Mouse (Mus musculus) stomach, embryonic 16.5 days (tissue): Measurements from ENCODE around the gene Mllt1. TPM values are rescaled to one million over a fixed set of nuclear protein-coding genes. Genes with fewer than 3 reads are reported as not detected.

ENCODE experiments used
- ATAC-seq: fragments of 200-750 bp; cut with Nextera tagmentation; 2 replicates; pipeline ENCODE4 v1.8.0; 2017; ENCODE audit warnings: moderate number of reproducible peaks, moderate TSS enrichment; ENCODE audit not compliant: insufficient read depth, low FRiP score
- H3K27ac ChIP-seq: fragments of 300-500 bp; sonication (generic); 2 replicates; pipeline ENCODE4 v1.5.1; 2014; ENCODE audit warnings: low read length
- H3K27me3 ChIP-seq: fragments of 300-500 bp; sonication (generic); 2 replicates; pipeline ENCODE4 v1.6.1; 2014; ENCODE audit warnings: low read length, control low read depth, mixed read lengths; ENCODE audit not compliant: control insufficient read depth, insufficient read depth
- H3K36me3 ChIP-seq: fragments of 300-500 bp; sonication (generic); 2 replicates; pipeline ENCODE4 v1.6.1; 2014; ENCODE audit warnings: low read length; ENCODE audit not compliant: control insufficient read depth, insufficient read depth
- H3K4me1 ChIP-seq: fragments of 300-500 bp; sonication (generic); 2 replicates; pipeline ENCODE4 v1.6.1; 2014; ENCODE audit warnings: low read length, control low read depth, mixed read lengths; ENCODE audit not compliant: control insufficient read depth, insufficient read depth
- H3K4me2 ChIP-seq: fragments of 300-500 bp; sonication (generic); 2 replicates; pipeline ENCODE4 v1.6.1; 2014; ENCODE audit warnings: low read depth, low read length, mixed read lengths
- H3K4me3 ChIP-seq: fragments of 300-500 bp; sonication (generic); replicated peaks from 2 replicates; pipeline ENCODE4 v1.5.1; 2014; ENCODE audit warnings: mild to moderate bottlenecking, low read length
- H3K9ac ChIP-seq: fragments of 300-500 bp; sonication (generic); 2 replicates; pipeline ENCODE4 v1.6.1; 2014; ENCODE audit warnings: low read length
- H3K9me3 ChIP-seq: fragments of 300-500 bp; sonication (generic); replicated peaks from 2 replicates; pipeline ENCODE4 v1.6.1; 2016; ENCODE audit warnings: low read length, control low read depth; ENCODE audit not compliant: control insufficient read depth
- WGBS: fragments of 180-500 bp; shearing (Covaris S2); extraction: QIAGEN DNeasy Blood & Tissue Kit; methylation state at CpG from one replicate; pipeline ENCODE4 v1.1.7; 2014; 5-methylcytosine and 5-hydroxymethylcytosine counted together
- polyA plus RNA-seq: library from polyadenylated mRNA; unstranded; fragments of >200 nt; fragmentation: Nextera tagmentation; extraction: Ambion mirVana; gene quantifications from 2 replicates; pipeline ENCODE4 v1.2.1, GENCODE M21; 2015

Mllt1 gene
- polyA plus RNA-seq, 1 experiment from 2014 or later = 25.5 TPM

DNA sequence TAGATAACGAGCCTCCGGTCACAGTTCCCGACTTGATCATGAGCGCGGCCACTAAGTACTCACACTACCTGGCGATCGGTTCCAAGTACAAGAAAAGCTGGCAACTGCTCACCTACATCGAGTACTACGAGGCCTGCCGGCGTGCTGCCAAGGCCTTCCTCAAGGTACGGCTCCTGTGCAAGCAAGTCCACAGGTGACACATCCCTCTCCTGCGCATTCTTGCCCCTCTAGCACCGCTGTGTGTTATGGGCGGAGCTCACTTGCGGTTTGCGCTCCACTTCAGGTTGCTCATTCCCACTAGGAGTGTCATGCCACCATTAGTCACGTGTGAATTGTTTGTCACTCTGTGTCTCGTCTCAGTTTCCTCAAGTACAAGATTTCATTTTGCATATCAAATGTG lies 57.8 kb downstream of the Mllt1 start:
- ATAC-seq = no peak
- no peak overlapping the region for H3K27ac ChIP-seq
- no peak overlapping the region for H3K4me3 ChIP-seq

DNA sequence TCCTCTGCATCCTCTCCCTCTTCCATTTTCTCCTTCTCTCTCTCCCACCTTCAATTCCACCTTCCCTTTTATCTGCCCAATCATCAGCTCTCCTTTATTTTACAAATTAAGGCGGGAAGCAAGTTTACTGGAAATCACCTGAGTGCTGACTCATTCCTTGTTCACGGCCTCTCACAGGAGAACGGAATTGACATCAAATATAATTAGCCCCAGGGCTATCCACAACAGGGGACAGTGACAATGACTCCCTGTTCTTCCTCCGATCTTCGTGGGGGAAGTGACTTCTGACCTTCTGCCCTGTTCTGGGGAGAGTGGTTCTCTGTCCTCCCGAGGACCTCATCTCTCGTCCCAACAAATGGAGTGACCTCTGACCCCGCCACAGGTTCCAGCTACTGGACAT lies 58.2 kb downstream of the Mllt1 start:
- Histone ChIP-seq H3K4me1 (no peaks in the 10 kb centered on the region), H3K36me3 (no peaks in the 10 kb centered on the region)
- WGBS = 56% methylated on average over 8 of the region's 8 CpGs

More for the DNA sequence above, 57.8 kb downstream of the Mllt1 start:
- no peak overlapping the region for H3K9ac ChIP-seq
- H3K27me3 ChIP-seq = no peaks in the 10 kb centered on the region
- H3K36me3 ChIP-seq = no peaks in the 10 kb centered on the region
- no peak overlapping the region for H3K4me2 ChIP-seq
- no peaks in the 10 kb centered on the region for H3K4me1 ChIP-seq
- no peaks in the 10 kb centered on the region for H3K9me3 ChIP-seq
- WGBS = 86% methylated on average over 19 of the region's 19 CpGs

DNA sequence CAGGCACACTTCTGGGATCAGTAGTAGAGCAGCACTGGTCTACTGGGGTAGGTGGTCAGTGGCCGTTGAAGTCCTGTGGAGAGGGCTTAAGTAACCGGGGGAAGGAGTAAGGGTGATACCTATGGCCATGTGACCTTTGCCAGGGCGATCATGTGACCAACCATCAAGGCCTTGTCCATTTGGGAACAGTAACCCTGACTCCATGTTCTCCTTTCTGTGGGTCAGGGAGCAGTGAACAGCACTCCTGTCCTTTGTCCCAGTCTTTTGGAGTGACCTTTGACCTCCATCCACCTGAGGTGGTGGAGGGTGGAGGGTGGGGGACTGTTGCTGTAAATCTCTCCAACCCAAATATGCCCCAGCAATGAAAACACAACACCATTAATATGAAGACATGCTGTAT lies 58.8 kb downstream of the Mllt1 start:
- H3K4me1 ChIP-seq = no peaks in the 10 kb centered on the region
- ATAC-seq = no peak
- 88% methylated on average over 3 of the region's 3 CpGs for WGBS
- no peak overlapping the region for H3K4me2 ChIP-seq
- H3K27me3 ChIP-seq = no peaks in the 10 kb centered on the region
- no peaks in the 10 kb centered on the region for H3K36me3 ChIP-seq
- H3K27ac ChIP-seq = no peak overlapping the region
- H3K9me3 ChIP-seq = no peaks in the 10 kb centered on the region
- H3K9ac ChIP-seq = no peak overlapping the region
- no peak overlapping the region for H3K4me3 ChIP-seq

More for the DNA sequence above, 58.2 kb downstream of the Mllt1 start:
- Histone ChIP-seq H3K9ac (no peak overlapping the region), H3K9me3 (no peaks in the 10 kb centered on the region), H3K4me2 (no peak overlapping the region), H3K27me3 (no peaks in the 10 kb centered on the region), H3K27ac (no peak overlapping the region), H3K4me3 (no peak overlapping the region)
- no peak for ATAC-seq

DNA sequence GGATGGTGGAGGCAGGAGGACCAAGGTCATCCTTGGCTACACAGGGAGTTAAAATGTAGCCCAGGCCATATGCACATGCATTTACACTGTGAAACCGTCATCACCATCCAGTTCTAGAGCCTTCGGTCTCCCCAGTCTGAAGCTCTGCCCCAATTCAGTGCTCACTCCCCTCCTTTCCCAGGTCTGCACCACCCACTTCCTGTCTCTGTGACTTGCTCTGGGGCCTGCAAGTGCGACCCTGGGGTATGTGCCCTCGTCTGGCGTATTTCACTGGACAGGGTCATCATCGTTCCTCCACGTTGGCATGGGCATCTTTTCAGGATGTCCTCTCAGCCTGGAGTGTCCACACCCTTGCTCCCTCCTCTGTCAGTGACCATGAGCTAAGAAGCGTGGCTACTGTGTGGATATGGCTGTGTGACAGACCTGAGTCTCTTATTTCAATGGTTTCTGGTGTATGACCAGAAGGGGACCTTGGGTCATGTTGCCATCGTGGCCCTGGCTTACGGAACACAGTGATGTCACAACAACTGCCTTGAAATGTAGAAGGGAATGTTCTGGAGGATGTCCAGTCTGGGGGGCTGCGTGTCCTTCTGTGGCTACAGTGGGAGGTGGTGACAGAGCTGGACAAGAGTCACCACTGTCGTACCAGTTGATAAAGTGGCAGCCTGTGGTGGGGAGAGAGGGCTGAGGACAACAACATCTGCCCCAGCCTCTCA lies 60.1 kb downstream of the Mllt1 start, which contains the start of gene 1700061G19Rik:
Gene 1700061G19Rik, plus strand, starts transcription at position 542 of the 716 bp plus-strand sequence.
- H3K4me2 ChIP-seq = no peak within 1 kb of the TSS
- H3K9me3 ChIP-seq = no peaks in the 10 kb centered on the region
- no peaks in the 10 kb centered on the region for H3K4me1 ChIP-seq
- H3K4me3 ChIP-seq = no peak within 1 kb of the TSS
- no peak for ATAC-seq
- no peak within 1 kb of the TSS for H3K9ac ChIP-seq
- H3K36me3 ChIP-seq = no peaks in the 10 kb centered on the region
- WGBS = 80% methylated on average over 12 of the region's 12 CpGs
- no peaks in the 10 kb centered on the region for H3K27me3 ChIP-seq
- no peak within 1 kb of the TSS for H3K27ac ChIP-seq

DNA sequence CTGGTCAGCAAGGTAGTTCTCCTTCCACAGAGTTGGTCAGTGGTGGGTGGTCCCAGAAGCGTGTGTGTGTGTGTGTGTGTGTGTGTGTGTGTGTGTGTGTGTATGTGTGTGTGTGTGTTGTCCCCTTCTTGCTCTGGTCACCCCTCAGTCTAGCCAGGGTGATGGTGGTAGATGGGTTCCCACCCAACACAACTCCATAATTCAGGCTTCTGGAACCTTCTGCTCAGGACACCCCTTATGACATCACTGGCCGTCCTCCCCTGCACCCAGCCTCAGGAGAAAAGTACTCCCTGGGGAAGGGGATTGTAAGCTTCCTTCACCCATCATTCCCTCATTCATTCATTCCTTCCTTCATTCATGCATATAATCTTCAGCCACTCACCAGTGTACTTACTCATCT lies 61.0 kb downstream of the Mllt1 start, which contains the start of gene Acsbg2:
Gene Acsbg2, minus strand, starts transcription at position 211 of the 400 bp plus-strand sequence.
- no peaks in the 10 kb centered on the region for H3K4me1 ChIP-seq
- H3K9ac ChIP-seq = no peak within 1 kb of the TSS
- ATAC-seq = no peak
- no peaks in the 10 kb centered on the region for H3K27me3 ChIP-seq
- H3K36me3 ChIP-seq = no peaks in the 10 kb centered on the region
- no peak within 1 kb of the TSS for H3K4me3 ChIP-seq
- no peak within 1 kb of the TSS for H3K27ac ChIP-seq
- WGBS = 73% methylated on average over 2 of the region's 2 CpGs
- no peak within 1 kb of the TSS for H3K4me2 ChIP-seq
- no peaks in the 10 kb centered on the region for H3K9me3 ChIP-seq

DNA sequence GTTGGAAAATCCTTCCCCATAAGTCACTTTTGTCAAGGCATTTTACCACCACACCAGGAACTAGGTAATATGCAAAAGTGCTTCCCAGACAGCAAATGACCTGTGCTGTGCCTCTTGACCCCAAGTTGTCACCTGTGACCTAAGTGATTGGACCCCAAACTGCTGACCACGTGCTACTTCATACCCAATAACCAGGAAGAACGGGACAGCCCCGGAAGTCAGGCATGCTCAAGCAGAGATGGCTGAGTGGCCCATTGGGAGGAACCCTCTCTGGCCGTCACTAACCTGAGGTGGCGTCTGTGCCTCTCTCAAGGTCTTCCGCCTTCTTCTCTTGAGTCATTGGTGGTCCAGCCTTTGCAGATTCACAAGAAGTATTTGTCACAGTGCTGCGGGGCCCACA lies 62.7 kb downstream of the Mllt1 start:
- no peak for ATAC-seq
- whole genome bisulfite sequencing = 78% methylated on average over 7 of the region's 7 CpGs

DNA sequence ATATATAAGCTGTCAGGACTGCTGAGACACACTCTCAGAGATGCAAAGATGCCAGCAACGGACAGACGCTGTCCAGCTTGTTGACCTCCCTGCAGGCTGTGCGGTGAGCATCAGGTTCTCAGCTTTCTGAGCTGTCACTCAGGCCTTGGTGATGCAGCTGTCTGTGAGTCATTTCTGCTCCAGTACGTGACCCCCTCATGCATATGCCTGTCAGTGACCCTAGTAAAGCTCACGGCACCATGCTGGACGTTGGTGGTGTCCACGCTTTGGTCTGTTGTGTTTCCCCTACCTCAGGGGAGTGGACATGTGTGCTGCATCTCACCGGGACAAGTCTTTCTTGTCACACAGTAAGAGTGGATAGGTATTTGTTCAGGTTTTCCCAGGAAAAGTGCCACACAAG lies 63.4 kb downstream of the Mllt1 start:
- no peak overlapping the region for H3K9ac ChIP-seq
- H3K4me1 ChIP-seq = no peaks in the 10 kb centered on the region
- WGBS = 63% methylated on average over 8 of the region's 8 CpGs
- no peak overlapping the region for H3K27ac ChIP-seq
- no peaks in the 10 kb centered on the region for H3K27me3 ChIP-seq
- H3K4me2 ChIP-seq = no peak overlapping the region
- 0 out of 2 replicates have a peak, but pooled peaks cover 6% of the 10 kb centered on the region for H3K9me3 ChIP-seq
- H3K4me3 ChIP-seq = no peak overlapping the region
- H3K36me3 ChIP-seq = no peaks in the 10 kb centered on the region
- ATAC-seq = no peak

More for the DNA sequence above, 62.7 kb downstream of the Mllt1 start:
- H3K4me2 ChIP-seq = no peak overlapping the region
- no peaks in the 10 kb centered on the region for H3K36me3 ChIP-seq
- H3K9me3 ChIP-seq = no peaks in the 10 kb centered on the region
- no peaks in the 10 kb centered on the region for H3K4me1 ChIP-seq
- no peak overlapping the region for H3K4me3 ChIP-seq
- no peak overlapping the region for H3K27ac ChIP-seq
- no peaks in the 10 kb centered on the region for H3K27me3 ChIP-seq
- H3K9ac ChIP-seq = no peak overlapping the region

DNA sequence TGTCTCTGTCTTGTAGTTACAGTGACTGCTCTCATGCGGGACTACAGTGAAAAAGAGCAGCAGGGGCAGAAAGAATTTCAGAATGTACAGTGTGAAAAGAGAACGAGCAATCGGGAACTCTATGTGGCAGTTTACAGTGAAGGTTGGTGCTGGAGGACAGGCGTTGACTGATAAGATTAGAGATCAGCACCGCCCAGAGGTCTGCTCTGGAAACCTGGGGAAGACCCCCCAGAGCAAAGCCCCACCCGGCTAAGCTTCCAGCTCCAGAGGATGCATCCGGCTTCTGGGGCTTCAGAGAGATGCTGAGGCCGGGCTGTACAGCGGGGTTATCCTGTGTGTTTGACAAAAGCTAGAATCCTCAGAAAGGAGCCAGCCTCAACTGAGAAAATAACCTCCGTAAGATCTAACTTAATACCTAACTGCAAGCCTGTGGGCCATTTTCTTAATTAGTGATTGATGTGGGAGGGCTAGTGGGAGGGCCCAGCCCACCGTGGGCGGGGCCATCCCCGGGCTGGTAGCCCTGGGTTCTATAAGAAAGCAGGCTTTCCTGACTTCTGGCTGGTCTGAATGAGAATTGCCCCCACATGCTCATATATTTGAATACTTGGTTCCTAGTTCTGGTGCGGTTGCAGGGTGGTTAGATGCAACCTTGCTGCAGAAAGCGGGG lies 64.8 kb downstream of the Mllt1 start:
- no peak for ATAC-seq
- Histone ChIP-seq H3K9ac (no peak overlapping the region), H3K36me3 (no peaks in the 10 kb centered on the region), H3K27me3 (no peaks in the 10 kb centered on the region), H3K4me3 (no peak overlapping the region), H3K9me3 (0 out of 2 replicates have a peak, but pooled peaks cover 6% of the 10 kb centered on the region), H3K4me2 (no peak overlapping the region), H3K4me1 (no peaks in the 10 kb centered on the region), H3K27ac (no peak overlapping the region)
- 63% methylated on average over 15 of the region's 15 CpGs for WGBS

DNA sequence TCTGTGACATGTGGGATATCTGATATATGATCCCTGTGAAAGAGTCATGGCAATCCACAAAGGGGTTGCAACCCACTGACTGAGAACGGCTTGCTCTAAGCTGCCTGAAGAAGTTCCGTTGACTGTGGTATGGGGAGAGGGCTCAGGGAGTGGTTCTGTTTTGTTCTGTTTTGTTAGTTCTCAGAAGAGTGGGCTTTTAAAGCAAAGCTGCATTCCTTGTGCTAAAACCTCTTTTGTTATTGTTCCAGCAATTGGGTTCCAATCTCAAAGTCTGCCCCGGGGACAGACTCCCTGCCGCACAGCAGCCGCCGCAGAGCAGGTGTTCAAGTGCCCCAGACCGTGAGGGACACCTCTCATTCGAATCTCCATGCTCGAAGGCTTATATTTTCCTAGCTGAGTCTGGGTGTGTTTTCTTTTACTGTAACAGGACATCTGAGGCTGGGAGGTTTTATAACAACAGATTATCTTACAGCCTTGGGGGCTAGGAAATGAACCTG lies 65.7 kb downstream of the Mllt1 start:
- H3K36me3 ChIP-seq = no peaks in the 10 kb centered on the region
- H3K4me1 ChIP-seq = no peaks in the 10 kb centered on the region
- no peak overlapping the region for H3K4me3 ChIP-seq
- no peak overlapping the region for H3K27ac ChIP-seq
- no peak overlapping the region for H3K9ac ChIP-seq
- 74% methylated on average over 9 of the region's 9 CpGs for WGBS
- H3K9me3 ChIP-seq = 0 out of 2 replicates have a peak, but pooled peaks cover 6% of the 10 kb centered on the region
- no peaks in the 10 kb centered on the region for H3K27me3 ChIP-seq
- ATAC-seq = no peak
- no peak overlapping the region for H3K4me2 ChIP-seq
